In the genomic region with DNA sequence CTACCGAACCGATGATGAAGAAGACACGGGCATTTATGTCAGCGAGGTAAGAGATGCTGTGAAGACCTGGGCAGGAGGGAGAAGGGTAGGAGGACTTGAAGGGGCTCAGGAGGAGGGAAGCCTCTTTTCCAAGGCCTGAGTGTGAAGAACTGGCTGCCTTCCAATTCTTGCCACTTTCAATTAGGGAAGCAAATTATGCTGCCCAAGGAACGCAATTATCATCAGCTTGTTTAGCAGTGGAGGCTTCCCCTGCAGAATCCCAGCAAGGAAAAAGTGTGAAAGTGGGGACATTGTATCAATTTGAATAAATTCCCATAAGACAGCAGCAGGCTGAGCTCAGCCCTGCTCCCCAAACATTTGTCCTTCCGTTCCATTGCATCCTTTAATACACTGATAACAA, we compare ENCODE assay signal across 13 mouse cellular contexts.
DNase-seq lines count a peak whose midpoint lies in the region; ATAC-seq and TF ChIP-seq lines count a peak whose summit lies in the region.
"Had no signal": no experiment of that assay in that cellular context is flagged by ENCODE, and none has a peak within 500 bp of the region (broad histone marks: within the 10 kb centered on the region; RNA-seq: fewer than 3 reads in every experiment).

No protein-coding gene starts in this region.

- DNase-seq in left cerebral cortex, postnatal 4 days: peak; percentile 64
- DNase-seq in left cerebral cortex, adult 18-20 months (ENCODE audit: low spot score in 2 of 2): no peak
- DNase-seq in forebrain, postnatal 0 days: peak; percentile 54
- no peak for DNase-seq in kidney, postnatal 4 days
- no peak for DNase-seq in lung, postnatal 25 days (ENCODE audit: low spot score)
- DNase-seq: cerebellum, adult 18-20 months; thymus, postnatal 25 days had no signal

- H3K27ac ChIP-seq in forebrain, embryonic 12.5 days: peak overlapping the region; percentile 73
- no peak overlapping the region for H3K27ac ChIP-seq in forebrain, postnatal 0 days (ENCODE audit: low read depth, low read length)
- H3K27ac ChIP-seq in neural tube, embryonic 14.5 days (ENCODE audit: low read depth, low read length): no peak overlapping the region
- H3K27ac ChIP-seq: embryonic facial prominence, embryonic 13.5 days; heart, embryonic 15.5 days; kidney, embryonic 15.5 days; lung, embryonic 15.5 days had no signal

- H3K36me3 ChIP-seq in forebrain, embryonic 12.5 days (replicated peaks): no peaks in the 10 kb centered on the region
- H3K36me3 ChIP-seq in forebrain, postnatal 0 days (ENCODE audit: insufficient read depth): no peaks in the 10 kb centered on the region
- no peaks in the 10 kb centered on the region for H3K36me3 ChIP-seq in neural tube, embryonic 14.5 days (ENCODE audit: control insufficient read depth, insufficient read depth, low read length)
- H3K36me3 ChIP-seq: embryonic facial prominence, embryonic 13.5 days; heart, embryonic 15.5 days; kidney, embryonic 15.5 days; lung, embryonic 15.5 days had no signal

- H3K4me3 ChIP-seq in forebrain, embryonic 12.5 days (replicated peaks): no peak overlapping the region
- H3K4me3 ChIP-seq in forebrain, postnatal 0 days (ENCODE audit: low read depth, low read length): no peak overlapping the region
- no peak overlapping the region for H3K4me3 ChIP-seq in neural tube, embryonic 14.5 days (ENCODE audit: low read depth, low read length)
- H3K4me3 ChIP-seq: embryonic facial prominence, embryonic 13.5 days; heart, embryonic 15.5 days; kidney, embryonic 15.5 days; lung, embryonic 15.5 days had no signal

- ATAC-seq in forebrain, embryonic 12.5 days (ENCODE audit: low FRiP score): peak; percentile 92
- peak; percentile 29; the same call in 1 of the 2 replicates for ATAC-seq in forebrain, postnatal 0 days
- ATAC-seq in neural tube, embryonic 14.5 days (ENCODE audit: low read depth): peak; percentile 24; the same call in 1 of the 2 replicates

- intact Hi-C loops in left cerebral cortex, postnatal 4 days (cut with DNase I): no loop called here

- no peak for TF ChIP-seq CTCF in forebrain, postnatal 0 days (IDR thresholded peaks at IDR 0.05; ENCODE audit: low read depth)

- H3K27me3 ChIP-seq in forebrain, embryonic 12.5 days: no peaks in the 10 kb centered on the region
- H3K27me3 ChIP-seq in forebrain, postnatal 0 days (ENCODE audit: insufficient read depth, low read length): no peaks in the 10 kb centered on the region
- H3K27me3 ChIP-seq in neural tube, embryonic 14.5 days (ENCODE audit: control insufficient read depth, insufficient read depth, low read length): no peaks in the 10 kb centered on the region
- H3K27me3 ChIP-seq: embryonic facial prominence, embryonic 13.5 days; heart, embryonic 15.5 days; kidney, embryonic 15.5 days; lung, embryonic 15.5 days had no signal

- peaks cover 8% of the 10 kb centered on the region for H3K4me1 ChIP-seq in forebrain, embryonic 12.5 days
- no peaks in the 10 kb centered on the region for H3K4me1 ChIP-seq in forebrain, postnatal 0 days (ENCODE audit: insufficient read depth)
- no peaks in the 10 kb centered on the region for H3K4me1 ChIP-seq in neural tube, embryonic 14.5 days (ENCODE audit: control insufficient read depth, insufficient read depth, low read length)
- H3K4me1 ChIP-seq: heart, embryonic 15.5 days; kidney, embryonic 15.5 days; lung, embryonic 15.5 days had no signal

- H3K9ac ChIP-seq in forebrain, embryonic 12.5 days: no peak overlapping the region
- no peak overlapping the region for H3K9ac ChIP-seq in forebrain, postnatal 0 days
- no peak overlapping the region for H3K9ac ChIP-seq in neural tube, embryonic 14.5 days (replicated peaks; ENCODE audit: low read depth, low read length)
- H3K9ac ChIP-seq: embryonic facial prominence, embryonic 13.5 days; heart, embryonic 15.5 days; kidney, embryonic 15.5 days; lung, embryonic 15.5 days had no signal

- H3K9me3 ChIP-seq in forebrain, embryonic 12.5 days: no peaks in the 10 kb centered on the region
- no peaks in the 10 kb centered on the region for H3K9me3 ChIP-seq in forebrain, postnatal 0 days (ENCODE audit: low read length)
- no peaks in the 10 kb centered on the region for H3K9me3 ChIP-seq in neural tube, embryonic 14.5 days (ENCODE audit: control insufficient read depth, low read length)
- H3K9me3 ChIP-seq: embryonic facial prominence, embryonic 13.5 days; heart, embryonic 15.5 days; kidney, embryonic 15.5 days; lung, embryonic 15.5 days had no signal

- H3K4me2 ChIP-seq in forebrain, embryonic 12.5 days: no peak overlapping the region
- H3K4me2 ChIP-seq in forebrain, postnatal 0 days (ENCODE audit: low read depth): no peak overlapping the region
- H3K4me2 ChIP-seq in neural tube, embryonic 14.5 days (ENCODE audit: low read depth, low read length): no peak overlapping the region
- H3K4me2 ChIP-seq: embryonic facial prominence, embryonic 13.5 days; heart, embryonic 15.5 days; kidney, embryonic 15.5 days; lung, embryonic 15.5 days had no signal

- 35% methylated on average over 6 of the region's 6 CpGs for WGBS in forebrain, embryonic 12.5 days
- WGBS in forebrain, postnatal 0 days: 10% methylated on average over 6 of the region's 6 CpGs
- WGBS in neural tube, embryonic 14.5 days: 40% methylated on average over 6 of the region's 6 CpGs

Comparison
In these comparisons a context has a peak if more than half of its experiments do, and no peak if none do; other contexts are left out.
1. DNase-seq: peak in left cerebral cortex, postnatal 4 days (single experiment) and forebrain, postnatal 0 days (single experiment); none in left cerebral cortex, adult 18-20 months (0 of 2), kidney, postnatal 4 days (0 of 2) and lung, postnatal 25 days (single experiment).
2. ATAC-seq: peak in every context shown above with its lines; median percentile 92 in forebrain, embryonic 12.5 days; 29 in forebrain, postnatal 0 days; 24 in neural tube, embryonic 14.5 days.